Mouse (Mus musculus): ENCODE measurements around the gene Gabra5. TPM values are rescaled to one million over a fixed set of nuclear protein-coding genes. Genes with fewer than 3 reads are reported as not detected.

The Gabra5 gene
- polyA plus RNA-seq (2017; shearing (Covaris generic)) = not detected

DNA sequence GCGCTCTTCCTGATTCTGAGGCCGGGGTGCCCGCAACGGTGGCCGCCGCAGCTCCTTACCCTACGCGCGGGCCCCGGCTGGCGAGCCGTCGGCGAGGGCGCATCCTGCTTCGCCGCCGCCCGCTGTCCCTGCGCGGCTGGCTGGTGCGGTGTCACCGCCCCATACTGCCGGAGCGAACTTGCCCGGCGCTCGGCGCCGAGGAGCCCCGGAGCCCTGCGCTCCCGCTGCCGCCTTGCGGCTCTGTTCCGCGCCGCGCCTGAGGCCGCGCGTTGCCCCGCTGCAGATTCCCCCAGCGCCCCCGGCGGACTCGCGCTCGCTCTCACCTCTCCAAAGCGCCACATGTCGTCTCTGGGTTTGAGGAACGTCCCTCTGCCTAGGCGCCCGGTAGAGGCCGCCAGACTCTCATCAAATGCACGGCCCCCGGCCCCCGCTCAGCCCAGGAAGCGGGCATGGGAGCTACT is at the start of gene Gabra5:
Gene Gabra5, minus strand, starts transcription at position 379 of the 461 bp plus-strand sequence.

DNA sequence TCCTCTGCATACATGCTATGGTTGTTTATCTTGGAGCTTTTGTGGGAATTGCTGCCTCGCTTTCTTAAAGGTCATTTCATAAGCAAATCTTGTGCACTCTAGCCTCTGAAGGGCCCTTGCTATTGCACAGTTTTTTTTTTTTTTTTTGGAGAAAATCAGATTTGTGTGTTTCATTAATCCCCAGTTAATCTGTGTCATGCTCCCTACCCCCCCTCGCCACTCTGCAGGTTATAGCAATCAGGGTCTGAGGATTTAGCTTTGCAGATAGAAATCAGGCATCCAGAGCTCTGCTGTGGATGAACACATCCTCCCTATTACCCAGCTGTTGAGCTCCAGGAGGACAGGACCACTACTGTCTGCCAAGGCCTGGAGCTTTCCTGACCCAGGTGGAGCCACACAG is 90.5 kb downstream of the Gabra5 start, which contains the start of gene Gabrb3:
Gene Gabrb3, plus strand, starts transcription at position 301 of the 400 bp plus-strand sequence.

DNA sequence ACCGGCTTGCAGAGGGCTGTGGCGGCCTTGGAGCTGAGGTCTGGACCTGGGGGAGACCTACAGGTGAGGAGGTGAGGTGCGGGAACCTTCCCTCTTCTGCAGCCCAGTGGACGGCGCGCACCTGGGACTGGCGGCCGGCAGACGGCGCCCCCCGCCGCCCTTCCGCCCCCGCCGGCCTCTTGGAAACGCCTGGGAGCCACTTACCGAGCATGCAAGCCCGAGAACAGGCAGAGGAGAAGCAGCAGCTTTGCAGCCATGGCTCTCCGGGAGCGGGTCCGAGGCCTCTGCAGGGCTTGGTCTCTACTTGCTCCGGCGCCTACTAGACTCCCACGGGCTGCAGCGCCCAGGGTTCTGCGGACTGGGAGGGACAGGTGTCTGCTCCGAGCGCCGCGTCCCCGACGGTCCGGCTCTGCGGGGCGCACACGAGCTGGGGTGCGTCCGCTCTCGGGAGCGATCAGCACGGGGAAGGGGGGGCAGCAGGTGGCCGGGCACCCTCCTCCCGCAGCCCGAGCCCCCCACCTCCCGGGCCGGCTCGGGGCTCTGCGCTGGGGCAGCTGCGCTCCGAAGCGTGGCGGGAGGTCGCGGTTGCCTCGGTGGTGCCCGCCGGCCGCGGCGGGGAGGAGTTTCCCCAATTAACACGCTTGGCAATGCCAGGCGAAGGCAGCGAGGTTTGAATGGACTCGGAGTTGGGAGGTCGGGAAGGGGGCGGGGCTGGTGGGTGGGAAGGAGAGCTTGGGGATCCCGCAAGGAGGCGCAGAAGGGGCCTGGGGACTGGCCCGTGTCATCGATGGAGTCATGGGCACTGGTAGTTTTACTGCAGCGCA is 123.1 kb downstream of the Gabra5 start, which contains the start of gene Gabrg3:
Gene Gabrg3, minus strand, starts transcription at position 672 of the 824 bp plus-strand sequence.

Other genes starting within 250 kb of the Gabra5 start
- 0.17 TPM for gene Gabrg3, start 122.9 kb downstream of the Gabra5 start, polyA plus RNA-seq (2017; shearing (Covaris generic))
- not detected for gene Gabrb3, start 90.4 kb downstream of the Gabra5 start, polyA plus RNA-seq (2017; shearing (Covaris generic))